Mouse (Mus musculus) layer of hippocampus, adult 11-12 months (tissue): Measurements from ENCODE around the gene Rab37.

Experiments used
- DNase-seq: peaks from one replicate; pipeline ENCODE4 v3.0.0; 2022; ENCODE audit warnings: low spot score

Rab37 gene

GRCm38 (mm10) chr11:115198932-115199384 lies 107.7 kb downstream of the Rab37 start:
- DNase-seq: no peak

GRCm38 (mm10) chr11:115200520-115200919 lies 109.3 kb downstream of the Rab37 start:
- DNase-seq: no peak

- peak; percentile 83 for DNase-seq
These were observed 111.1 kb downstream of the Rab37 start for GRCm38 (mm10) chr11:115202316-115202715.

GRCm38 (mm10) chr11:115202756-115203155 lies 111.5 kb downstream of the Rab37 start:
- DNase-seq: no peak

- no peak for DNase-seq
These were observed 116.9 kb downstream of the Rab37 start for GRCm38 (mm10) chr11:115208126-115208525.

- DNase-seq: no peak
These were observed 117.8 kb downstream of the Rab37 start for GRCm38 (mm10) chr11:115208776-115209732.

GRCm38 (mm10) chr11:115209958-115210357 lies 118.7 kb downstream of the Rab37 start:
- DNase-seq: no peak
